Mouse (Mus musculus) layer of hippocampus, adult 11-12 months (tissue): ENCODE measurements around the gene Smcr8.
"Not testable (repeated sequence)": the region's sequence is repeated elsewhere in the genome, so short reads cannot be mapped to it uniquely, and the experiment has no call there.

Experiments
- DNase-seq: peaks from one replicate; pipeline ENCODE4 v3.0.0; 2022; ENCODE audit warnings: low spot score

Smcr8 gene

DNA sequence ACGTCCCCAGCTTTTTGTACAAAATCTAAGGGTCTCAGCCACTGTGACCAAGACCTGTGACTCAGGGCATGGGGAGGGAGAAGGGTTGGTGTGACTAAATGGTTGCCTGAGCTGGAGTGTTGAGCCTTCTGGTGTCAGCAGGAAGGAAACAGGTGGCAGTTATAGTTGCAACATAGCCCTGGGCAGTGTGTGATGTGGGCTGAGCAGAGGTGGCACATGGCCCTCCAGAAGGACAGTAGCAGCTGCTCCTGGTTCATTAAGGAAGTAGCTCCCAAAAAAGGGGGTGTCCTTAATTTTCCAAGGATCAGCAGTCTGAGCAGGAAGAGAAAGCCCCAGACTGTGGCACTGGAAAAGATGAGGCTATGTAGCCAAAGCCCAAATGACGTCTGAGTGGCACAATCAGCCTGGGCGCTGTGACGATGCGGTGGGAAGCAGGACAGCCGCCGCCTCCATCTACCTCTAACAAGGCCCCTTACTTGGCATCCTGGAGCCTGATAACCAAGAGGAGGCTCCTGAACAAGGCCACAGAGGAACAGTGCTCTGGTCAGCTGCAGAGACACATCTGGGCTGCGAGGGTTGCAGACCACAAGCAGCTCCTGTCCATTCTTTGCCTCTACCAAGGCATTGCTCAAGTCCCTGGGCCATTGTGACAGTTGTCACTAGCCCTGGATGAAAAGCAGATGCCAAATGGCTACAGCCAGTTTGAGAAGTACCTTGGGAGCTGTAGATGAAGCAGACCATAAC, 7.0 kb downstream of the Smcr8 start:
- DNase-seq: no peak

DNA sequence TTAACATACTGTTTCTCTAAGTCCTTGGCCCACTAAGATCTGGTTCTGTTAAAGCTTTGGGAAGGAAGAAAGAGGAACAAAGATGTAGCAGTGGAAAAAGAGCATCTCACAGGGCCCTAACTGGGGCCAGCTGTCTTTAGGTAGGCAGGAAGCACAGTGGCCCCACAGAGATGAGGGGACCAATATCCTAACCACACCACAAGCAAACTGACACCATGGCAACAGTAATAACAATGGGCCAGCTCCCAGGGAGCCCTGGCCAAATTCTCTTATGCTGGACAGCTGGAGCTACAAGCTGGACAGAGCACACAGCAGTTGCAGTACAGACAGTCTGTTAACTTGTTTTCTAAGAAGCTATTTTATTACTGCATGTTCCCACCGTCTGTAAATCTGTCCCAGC, 10.3 kb downstream of the Smcr8 start:
- no peak for DNase-seq

GRCm38 (mm10) chr11:60790472-60790871, 13.1 kb downstream of the Smcr8 start:
- no peak for DNase-seq

GRCm38 (mm10) chr11:60796342-60796741, 19.0 kb downstream of the Smcr8 start:
- no peak for DNase-seq

DNA sequence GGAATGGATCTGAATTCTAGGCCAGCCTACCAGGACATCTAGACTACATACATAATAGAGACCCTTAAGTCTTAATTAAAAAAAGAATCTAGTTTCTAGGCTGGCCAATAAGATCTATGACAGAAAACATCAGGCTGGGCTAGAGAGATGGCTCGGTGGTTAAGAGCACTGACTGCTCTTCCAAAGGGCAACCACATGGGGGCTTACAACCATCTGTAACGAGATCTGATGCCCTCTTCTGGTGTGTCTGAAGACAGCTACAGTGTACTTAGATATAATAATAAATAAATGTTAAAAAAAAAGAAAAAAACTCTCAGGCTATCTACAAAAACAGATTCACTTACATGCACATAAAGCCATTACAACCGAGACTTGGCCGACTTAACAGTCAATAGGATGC, 22.7 kb downstream of the Smcr8 start:
- DNase-seq: no peak

DNA sequence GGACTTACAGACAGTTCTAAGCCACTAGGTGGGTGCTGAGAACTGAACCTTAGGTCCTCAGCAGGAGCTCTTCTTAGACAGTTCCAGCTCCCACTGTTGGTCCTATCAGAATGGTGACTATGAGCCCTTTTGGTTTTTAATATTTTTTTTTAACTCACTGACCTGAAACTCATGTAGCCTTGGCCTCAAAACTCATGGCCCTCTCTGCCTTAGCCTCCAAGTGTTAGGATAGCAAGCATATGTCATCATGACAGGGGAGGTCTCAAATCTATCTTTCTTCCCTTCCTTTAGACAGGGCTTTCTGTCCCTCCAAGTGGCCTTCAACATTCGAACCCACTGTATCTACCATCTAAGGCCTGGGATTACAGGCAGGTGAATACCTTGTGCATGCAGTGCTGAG, 23.6 kb downstream of the Smcr8 start:
- no peak for DNase-seq

DNA sequence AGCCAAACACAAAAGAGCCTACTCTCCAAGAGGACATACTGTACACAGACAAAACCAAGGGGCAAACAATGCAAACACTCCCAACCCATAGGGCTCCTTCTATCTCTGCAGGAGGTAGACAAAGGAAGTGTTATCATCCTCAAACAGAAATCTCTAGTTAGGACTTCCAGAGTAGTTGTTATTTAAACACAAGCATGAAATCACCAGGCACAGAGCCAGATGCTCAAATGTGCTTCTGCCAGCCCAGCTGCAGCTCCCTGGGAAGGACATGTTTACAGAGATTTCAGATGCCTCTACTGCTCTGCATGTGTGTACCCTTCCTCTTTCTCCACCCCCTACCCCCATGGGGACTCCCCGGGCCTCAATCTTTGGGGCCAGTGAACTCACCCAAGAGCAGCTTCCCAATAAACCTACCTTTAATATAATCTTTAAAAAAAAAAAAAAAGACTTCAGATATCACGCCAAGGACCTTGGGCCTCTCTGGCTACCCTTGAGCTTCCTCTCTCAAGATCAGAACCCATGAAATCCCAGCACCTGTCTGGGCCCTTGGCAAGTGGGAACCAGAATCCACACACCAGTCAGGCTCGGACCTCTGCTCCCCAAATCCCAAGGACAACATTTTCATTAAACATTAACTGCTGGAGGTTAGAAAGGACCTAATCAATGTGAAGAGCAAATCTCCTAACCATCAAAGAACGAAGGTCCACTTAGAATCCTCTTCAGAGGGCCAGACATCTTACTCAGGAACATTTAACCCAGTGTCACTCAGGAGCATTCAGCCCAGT, 31.2 kb downstream of the Smcr8 start:
- DNase-seq: peak; percentile 70

- DNase-seq: no peak
Measured at GRCm38 (mm10) chr11:60809546-60809945, 32.2 kb downstream of the Smcr8 start.

GRCm38 (mm10) chr11:60810046-60810965, 33.0 kb downstream of the Smcr8 start:
- DNase-seq: no peak

DNA sequence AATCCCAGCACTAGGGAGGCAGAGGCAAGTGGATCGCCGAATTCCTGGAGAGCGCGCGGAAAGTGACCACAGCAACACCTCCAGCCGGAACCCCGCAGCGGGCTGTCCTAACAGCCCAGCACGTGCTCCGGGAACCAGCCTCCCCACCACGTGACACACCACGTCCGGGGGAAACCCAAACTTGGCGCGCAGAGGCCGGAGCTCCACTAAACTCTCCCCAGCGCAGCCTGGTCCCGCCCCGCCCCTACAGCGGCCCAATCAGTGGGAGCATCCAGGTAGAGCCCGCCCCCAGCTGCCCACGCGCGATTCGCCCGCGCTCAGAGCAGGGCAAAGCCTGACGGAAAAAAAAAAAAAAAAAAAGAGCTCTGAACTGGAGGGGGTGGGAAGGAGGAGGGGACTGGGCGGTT, 33.7 kb downstream of the Smcr8 start:
- DNase-seq: peak; percentile 92

- DNase-seq: not testable (repeated sequence)
Measured at GRCm38 (mm10) chr11:60811618-60812017, 34.3 kb downstream of the Smcr8 start, which contains the start of gene Shmt1. Gene Shmt1 (minus strand): TSS chr11:60811718.

DNA sequence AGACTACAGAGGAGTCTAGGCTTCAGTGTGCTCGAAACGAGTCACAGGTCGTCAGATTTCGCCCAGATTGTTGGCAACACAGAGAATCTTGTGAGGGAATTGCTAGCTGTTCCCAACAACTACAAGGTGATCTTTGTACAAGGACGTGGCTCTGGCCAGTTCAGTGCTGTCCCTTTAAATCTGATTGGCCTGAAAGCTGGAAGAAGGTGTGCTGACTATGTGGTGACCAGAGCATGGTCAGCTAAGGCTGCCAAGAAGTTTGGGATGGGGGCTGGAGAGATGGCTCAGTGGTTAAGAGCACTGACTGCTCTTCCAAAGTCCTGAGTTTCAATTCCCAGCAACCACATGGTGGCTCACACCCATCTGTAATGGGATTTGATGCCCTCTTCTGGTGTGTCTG, 39.1 kb downstream of the Smcr8 start:
- DNase-seq: no peak

- DNase-seq: no peak
Measured at GRCm38 (mm10) chr11:60823771-60824170, 46.4 kb downstream of the Smcr8 start.

- no peak for DNase-seq
Measured at GRCm38 (mm10) chr11:60825191-60825590, 47.9 kb downstream of the Smcr8 start.

DNA sequence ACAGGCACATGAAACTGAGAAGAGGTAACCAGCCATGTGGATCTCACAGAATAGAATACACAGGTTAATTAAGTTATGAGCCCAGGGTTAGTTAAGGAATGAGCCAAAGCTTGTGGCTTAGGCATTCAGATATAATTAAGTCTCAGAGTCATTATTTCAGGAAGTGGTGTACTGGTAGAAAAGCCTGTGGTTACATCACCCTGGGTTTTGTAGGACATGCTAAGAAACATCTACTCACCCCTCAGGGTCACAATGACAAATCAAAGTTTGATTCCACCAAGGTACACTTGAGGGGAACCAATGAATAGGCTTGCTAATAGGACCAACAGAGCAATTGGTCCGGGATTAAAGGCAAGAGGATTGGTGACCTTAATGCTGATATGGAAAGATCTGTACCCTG, 49.4 kb downstream of the Smcr8 start:
- DNase-seq: no peak

- DNase-seq: no peak
Measured at GRCm38 (mm10) chr11:60827241-60827945, 50.1 kb downstream of the Smcr8 start.

- DNase-seq: no peak
Measured at GRCm38 (mm10) chr11:60828903-60829302, 51.6 kb downstream of the Smcr8 start.

DNA sequence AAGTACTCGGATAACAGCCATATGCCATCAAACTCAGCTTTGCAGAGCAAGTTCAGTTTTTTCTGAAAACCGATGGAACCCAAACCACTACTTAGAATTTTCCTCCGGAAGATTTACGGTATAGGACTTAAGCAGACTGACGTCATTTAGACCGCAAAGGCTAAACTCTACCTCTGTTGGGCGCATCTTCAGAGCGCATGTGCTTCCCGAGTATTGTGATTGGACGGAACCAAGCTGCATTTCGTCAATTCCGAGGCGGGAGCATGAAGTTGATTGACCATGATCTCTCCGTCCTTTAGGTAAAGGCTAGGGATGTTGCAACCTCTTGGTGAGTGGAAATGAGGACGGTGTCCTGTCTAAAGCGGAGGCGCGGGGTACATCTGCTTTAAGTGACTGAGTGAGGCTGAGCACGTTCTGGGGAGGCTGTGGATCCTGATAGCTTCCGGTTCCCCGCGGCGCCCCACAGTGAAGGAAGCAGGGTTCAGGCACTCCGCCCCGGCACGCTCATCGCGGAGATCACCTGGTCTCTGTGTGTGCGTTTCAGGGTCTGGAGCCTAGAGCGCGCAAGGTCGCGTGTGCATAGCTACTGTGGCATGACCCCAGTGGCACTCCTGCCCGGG, 53.2 kb downstream of the Smcr8 start, which contains the start of gene Dhrs7b:
Gene Dhrs7b, plus strand, starts transcription at position 199 of the 620 bp plus-strand sequence.
- DNase-seq: peak; percentile 91

DNA sequence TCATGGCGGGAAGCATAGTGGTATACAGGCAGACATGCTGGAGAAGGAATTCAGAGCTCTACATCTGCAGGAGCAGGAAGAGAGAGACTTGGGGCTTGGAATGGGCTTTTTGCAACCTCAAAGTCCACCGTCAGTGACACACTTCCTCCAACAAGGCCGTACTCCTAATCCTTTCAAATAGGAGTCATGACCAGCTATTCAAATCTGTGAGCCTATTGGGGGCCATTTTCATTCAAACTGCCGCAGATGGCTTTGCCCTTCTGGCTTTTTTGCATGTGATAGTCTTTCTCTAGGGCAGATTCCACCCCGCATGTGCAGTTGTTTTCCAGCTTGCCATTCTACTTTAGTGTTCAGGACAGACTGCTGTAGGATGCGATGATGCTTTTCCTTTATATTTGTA, 59.6 kb downstream of the Smcr8 start:
- no peak for DNase-seq
